Mouse (Mus musculus) liver, postnatal 0 days (tissue): ENCODE data around the gene Map3k6. TPM values are rescaled to one million over a fixed set of nuclear protein-coding genes. Genes with fewer than 3 reads are reported as not detected.

Source experiments
- ATAC-seq: fragments of 200-750 bp; cut with Nextera tagmentation; 2 replicates; pipeline ENCODE4 v1.8.0; 2017; ENCODE audit warnings: mild to moderate bottlenecking, moderate library complexity
- DNase-seq: peaks from one replicate; pipeline ENCODE4 v3.0.0-alpha.2; 2016
- H3K27ac ChIP-seq: fragments of 300-500 bp; sonication (generic); 2 replicates; pipeline ENCODE4 v1.5.1; 2014; ENCODE audit warnings: antibody characterized with exemption, moderate library complexity, mild to moderate bottlenecking, low read depth
- H3K27me3 ChIP-seq: fragments of 300-500 bp; sonication (generic); 2 replicates; pipeline ENCODE4 v1.6.1; 2014; ENCODE audit warnings: low read length, control low read depth, mixed read lengths; ENCODE audit not compliant: insufficient read depth
- H3K36me3 ChIP-seq: fragments of 300-500 bp; sonication (generic); replicated peaks from 2 replicates; pipeline ENCODE4 v1.6.1; 2014; ENCODE audit warnings: mild to moderate bottlenecking, control low read depth, low read length, moderate library complexity, mixed read lengths; ENCODE audit not compliant: insufficient read depth
- H3K4me1 ChIP-seq: fragments of 300-500 bp; sonication (generic); 2 replicates; pipeline ENCODE4 v1.6.1; 2014; ENCODE audit warnings: antibody characterized with exemption, mild to moderate bottlenecking, control low read depth; ENCODE audit not compliant: insufficient read depth
- H3K4me2 ChIP-seq: fragments of 300-500 bp; sonication (generic); 2 replicates; pipeline ENCODE4 v1.6.1; 2014; ENCODE audit warnings: low read depth, mild to moderate bottlenecking, low read length, moderate library complexity, mixed read lengths
- H3K4me3 ChIP-seq: fragments of 300-500 bp; sonication (generic); 2 replicates; pipeline ENCODE4 v1.5.1; 2014; ENCODE audit warnings: low read depth, low read length
- H3K9ac ChIP-seq: fragments of 300-500 bp; sonication (generic); replicated peaks from 2 replicates; pipeline ENCODE4 v1.6.1; 2014; ENCODE audit warnings: mild to moderate bottlenecking, moderate library complexity
- H3K9me3 ChIP-seq: fragments of 300-500 bp; sonication (generic); 2 replicates; pipeline ENCODE4 v1.6.1; 2016; ENCODE audit warnings: mild to moderate bottlenecking, control low read depth, low read length, mixed read lengths
- CTCF ChIP-seq: sonication (generic); IDR thresholded peaks from 2 replicates; pipeline ENCODE4 v1.5.1; 2016; ENCODE audit warnings: antibody characterized with exemption, low read depth
- EP300 ChIP-seq: IDR thresholded peaks from 2 replicates; pipeline ENCODE4 v1.6.1; 2016; ENCODE audit warnings: antibody characterized with exemption, low read depth, mild to moderate bottlenecking
- WGBS: fragments of 180-500 bp; shearing (Covaris S2); extraction: QIAGEN DNeasy Blood & Tissue Kit; methylation state at CpG from one replicate; pipeline ENCODE4 v1.1.7; 2014; ENCODE audit not compliant: insufficient replicate concordance; 5-methylcytosine and 5-hydroxymethylcytosine counted together
- polyA plus RNA-seq: library from polyadenylated mRNA; unstranded; fragments of >200 nt; fragmentation: Nextera tagmentation; extraction: Ambion mirVana; gene quantifications from 2 replicates; pipeline ENCODE4 v1.2.1, GENCODE M21; 2015

The Map3k6 gene
- polyA plus RNA-seq, 1 experiment from 2014 or later: 1.3 TPM

- Histone ChIP-seq H3K36me3 (no peaks in the 10 kb centered on the region), H3K4me1 (peaks cover 13% of the 10 kb centered on the region), H3K27me3 (no peaks in the 10 kb centered on the region), H3K9ac (no peak overlapping the region), H3K4me2 (no peak overlapping the region), H3K27ac (no peak overlapping the region), H3K9me3 (no peaks in the 10 kb centered on the region), H3K4me3 (no peak overlapping the region)
- TF ChIP-seq EP300: no peak
- TF ChIP-seq CTCF: peak; percentile 35
- DNase-seq: no peak
- no peak for ATAC-seq
- WGBS: 84% methylated on average over 5 of the region's 5 CpGs
These were observed 5.2 kb upstream of the Map3k6 start for GRCm38 (mm10) chr4:133235415-133235814.

GRCm38 (mm10) chr4:133237911-133238310 lies 2.7 kb upstream of the Map3k6 start:
- Histone ChIP-seq H3K27ac (0 out of 2 replicates have a peak overlapping the region, but pooled peaks have one; percentile 29), H3K27me3 (no peaks in the 10 kb centered on the region), H3K4me3 (no peak overlapping the region), H3K9me3 (no peaks in the 10 kb centered on the region), H3K36me3 (0 out of 2 replicates have a peak, but pooled peaks cover 3% of the 10 kb centered on the region), H3K4me1 (peaks cover 31% of the 10 kb centered on the region), H3K9ac (no peak overlapping the region), H3K4me2 (no peak overlapping the region)
- DNase-seq (no peak), ATAC-seq (no peak)
- TF ChIP-seq EP300 (no peak), CTCF (no peak)
- 17% methylated on average over 4 of the region's 4 CpGs for WGBS

- Histone ChIP-seq H3K4me1 (peaks cover 35% of the 10 kb centered on the region), H3K4me2 (peak overlapping the region; percentile 99), H3K27me3 (peaks cover 6% of the 10 kb centered on the region), H3K9ac (peak overlapping the region; percentile 91), H3K9me3 (no peaks in the 10 kb centered on the region), H3K4me3 (peak overlapping the region; percentile 81), H3K27ac (peak overlapping the region; percentile 99), H3K36me3 (peaks cover 11% of the 10 kb centered on the region; the same call in 1 of the 2 replicates)
- under 1% methylated on average over 73 of the region's 78 CpGs for WGBS
- DNase-seq (peak; percentile 95), ATAC-seq (peak; percentile 79)
- TF ChIP-seq CTCF (peak; percentile 35; the same call in 1 of the 2 replicates), EP300 (no peak)
These were observed 603 bp downstream of the Map3k6 start for GRCm38 (mm10) chr4:133240934-133241908.

GRCm38 (mm10) chr4:133241910-133242309 lies 1.3 kb downstream of the Map3k6 start:
- Histone ChIP-seq H3K4me1 (peaks cover 35% of the 10 kb centered on the region), H3K27me3 (peaks cover 13% of the 10 kb centered on the region), H3K9ac (peak overlapping the region; percentile 91), H3K36me3 (peaks cover 11% of the 10 kb centered on the region), H3K27ac (peak overlapping the region; percentile 99), H3K4me3 (peak overlapping the region; percentile 81), H3K9me3 (no peaks in the 10 kb centered on the region), H3K4me2 (peak overlapping the region; percentile 99)
- no peak for ATAC-seq
- TF ChIP-seq EP300 (peak; percentile 60; the same call in 1 of the 2 replicates), CTCF (no peak)
- DNase-seq: no peak
- WGBS: 36% methylated on average over 11 of the region's 11 CpGs

- H3K4me2 ChIP-seq: no peak overlapping the region
- H3K4me1 ChIP-seq: peaks cover 42% of the 10 kb centered on the region
- ATAC-seq: no peak
These were observed 2.1 kb downstream of the Map3k6 start for GRCm38 (mm10) chr4:133242710-133243109.

GRCm38 (mm10) chr4:133243538-133243937 lies 2.9 kb downstream of the Map3k6 start:
- TF ChIP-seq EP300: no peak
- TF ChIP-seq CTCF: no peak
- no peak for ATAC-seq
- H3K4me1 ChIP-seq: peaks cover 46% of the 10 kb centered on the region
- H3K9me3 ChIP-seq: no peaks in the 10 kb centered on the region
- peaks cover 16% of the 10 kb centered on the region for H3K36me3 ChIP-seq
- WGBS: 75% methylated on average over 13 of the region's 13 CpGs
- no peak overlapping the region for H3K4me2 ChIP-seq
- H3K27ac ChIP-seq: no peak overlapping the region
- DNase-seq: no peak
- no peak overlapping the region for H3K4me3 ChIP-seq
- H3K27me3 ChIP-seq: peaks cover 15% of the 10 kb centered on the region
- H3K9ac ChIP-seq: no peak overlapping the region

More at GRCm38 (mm10) chr4:133242710-133243109, 2.1 kb downstream of the Map3k6 start:
- Histone ChIP-seq H3K9ac (no peak overlapping the region), H3K9me3 (no peaks in the 10 kb centered on the region), H3K27me3 (peaks cover 15% of the 10 kb centered on the region), H3K27ac (no peak overlapping the region), H3K36me3 (peaks cover 16% of the 10 kb centered on the region), H3K4me3 (no peak overlapping the region)
- TF ChIP-seq CTCF (no peak), EP300 (no peak)
- 81% methylated on average over 9 of the region's 9 CpGs for WGBS
- no peak for DNase-seq
